Mouse (Mus musculus) spleen, adult 2 months (tissue): Measurements from ENCODE around the gene Btbd3.

ENCODE experiments used
- CTCF ChIP-seq: fragments of 200-500 bp; IDR thresholded peaks from 2 replicates; pipeline ENCODE4 v1.5.1; 2011; ENCODE audit warnings: mild to moderate bottlenecking, inconsistent platforms; ENCODE audit not compliant: insufficient read depth, insufficient read length, insufficient replicate concordance; ENCODE audit errors: extremely low read depth
- POLR2A ChIP-seq: fragments of 200-500 bp; IDR thresholded peaks from 2 replicates; pipeline ENCODE4 v1.6.1; 2011; ENCODE audit warnings: low read depth, low read length, inconsistent platforms

GRCm38 (mm10) chr2:138446466-138446865 lies 190.1 kb downstream of the Btbd3 start:
- no peak for TF ChIP-seq CTCF
- TF ChIP-seq POLR2A = no peak
